Mouse (Mus musculus): Measurements from ENCODE around the gene Spsb2. TPM values are rescaled to one million over a fixed set of nuclear protein-coding genes. Genes with fewer than 3 reads are reported as not detected.
"Not testable (repeated sequence)": the region's sequence is repeated elsewhere in the genome, so short reads cannot be mapped to it uniquely, and the experiment has no call there.

Gene Spsb2
- polyA plus RNA-seq, 1 experiment from 2014 or later, result 4.7 TPM

DNA sequence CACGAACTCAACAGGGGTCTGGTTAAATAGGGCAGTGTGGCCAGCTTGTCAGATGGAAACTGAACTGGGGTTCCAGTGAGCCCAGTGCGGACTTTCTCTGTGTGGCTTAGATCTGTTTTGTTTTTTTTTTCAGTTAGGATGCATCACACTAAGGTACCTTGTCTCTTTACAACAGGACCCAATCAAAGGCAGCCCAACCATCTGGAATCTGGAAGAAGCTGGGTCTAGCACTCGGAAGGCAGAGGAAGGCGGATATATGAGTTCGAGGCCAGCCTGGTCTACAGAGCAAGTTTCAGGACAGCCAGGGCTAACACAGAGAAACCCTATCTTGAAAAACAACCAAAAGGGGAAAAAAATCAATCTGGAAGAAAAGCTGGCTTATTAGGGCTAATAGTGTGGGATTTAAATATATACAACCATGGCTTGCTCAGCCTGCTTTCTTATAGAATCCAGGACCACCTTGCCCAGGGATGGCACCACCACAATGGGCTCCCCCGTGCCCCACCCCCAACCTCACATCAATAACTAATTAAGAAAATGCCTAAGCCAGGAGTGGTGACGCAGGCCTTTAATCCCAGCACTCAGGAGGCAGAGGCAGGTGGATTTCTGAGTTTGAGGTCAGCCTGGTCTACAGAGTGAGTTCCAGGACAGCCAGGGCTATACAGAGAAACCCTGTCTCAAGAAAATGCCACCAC, 1.9 kb upstream of the Spsb2 start:
- H3K4me2 ChIP-seq (ENCODE audit: low read length), result peak overlapping the region; percentile 60
- ATAC-seq (no peak), DNase-seq (ENCODE audit: low spot score) (no peak)
- H3K4me3 ChIP-seq (ENCODE audit: low read depth, low read length), result no peak overlapping the region
- peak overlapping the region; percentile 31; the same call in 1 of the 2 replicates for H3K27ac ChIP-seq (ENCODE audit: low read depth, low read length)
- WGBS, result 69% methylated on average over 7 of the region's 7 CpGs
- H3K9ac ChIP-seq (ENCODE audit: low read length), result no peak overlapping the region
- H3K4me1 ChIP-seq (ENCODE audit: control insufficient read depth, insufficient read depth, low read length), result peaks cover 11% of the 10 kb centered on the region
- no peaks in the 10 kb centered on the region for H3K27me3 ChIP-seq (replicated peaks; ENCODE audit: control insufficient read depth, insufficient read depth, low read length)
- no peaks in the 10 kb centered on the region for H3K9me3 ChIP-seq (replicated peaks; ENCODE audit: control insufficient read depth, low read length)
- H3K36me3 ChIP-seq (ENCODE audit: control insufficient read depth, insufficient read depth, low read length), result peaks cover 10% of the 10 kb centered on the region

DNA sequence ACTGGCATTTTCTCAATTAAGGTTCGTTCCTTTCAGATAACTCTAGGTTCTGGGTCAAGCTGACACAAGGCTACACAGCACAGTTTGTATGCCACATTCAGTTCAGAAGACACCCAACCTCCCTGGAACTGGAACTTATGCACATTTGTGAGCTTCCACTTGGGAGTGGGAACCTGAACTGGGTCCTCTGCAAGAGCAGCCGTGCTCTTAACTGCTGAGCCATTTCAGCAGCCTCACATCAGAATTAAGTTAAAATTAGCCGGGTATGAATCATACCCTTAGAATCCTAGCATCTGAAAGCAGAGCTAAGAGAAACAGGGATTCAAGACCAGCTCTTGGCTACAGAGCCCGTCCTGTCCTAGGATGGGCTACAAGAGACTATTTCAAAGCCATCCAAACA, 1.1 kb upstream of the Spsb2 start:
- Histone ChIP-seq H3K9me3 (replicated peaks; ENCODE audit: control insufficient read depth, low read length) (no peaks in the 10 kb centered on the region), H3K27ac (ENCODE audit: low read depth, low read length) (no peak overlapping the region), H3K9ac (ENCODE audit: low read length) (no peak overlapping the region), H3K4me3 (ENCODE audit: low read depth, low read length) (no peak overlapping the region), H3K36me3 (ENCODE audit: control insufficient read depth, insufficient read depth, low read length) (peaks cover 18% of the 10 kb centered on the region), H3K4me2 (ENCODE audit: low read length) (no peak overlapping the region), H3K4me1 (ENCODE audit: control insufficient read depth, insufficient read depth, low read length) (peaks cover 11% of the 10 kb centered on the region), H3K27me3 (replicated peaks; ENCODE audit: control insufficient read depth, insufficient read depth, low read length) (no peaks in the 10 kb centered on the region)
- DNase-seq (ENCODE audit: low spot score) (no peak), ATAC-seq (no peak)
- 91% methylated on average over 4 of the region's 4 CpGs for WGBS

DNA sequence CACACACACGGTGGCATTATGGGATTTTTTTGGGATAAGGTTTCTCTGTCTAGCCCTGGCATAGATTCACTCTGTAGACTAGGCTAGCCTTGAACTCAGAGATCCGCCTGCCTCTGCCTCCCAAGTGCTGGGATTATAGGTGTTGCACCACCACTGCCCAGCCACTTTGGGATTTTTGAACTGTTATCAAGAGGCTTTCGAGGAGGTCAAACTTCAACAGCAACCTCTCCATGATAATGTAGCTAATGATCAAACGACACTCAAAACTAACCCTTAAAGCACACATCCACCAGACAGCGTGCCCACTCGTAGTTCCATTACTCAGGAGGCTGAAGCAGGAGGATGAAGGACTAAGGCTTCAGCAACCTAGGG, 489 bp upstream of the Spsb2 start:
- peaks cover 17% of the 10 kb centered on the region for H3K4me1 ChIP-seq (ENCODE audit: control insufficient read depth, insufficient read depth, low read length)
- DNase-seq (ENCODE audit: low spot score) (no peak), ATAC-seq (no peak)
- no peak overlapping the region for H3K9ac ChIP-seq (ENCODE audit: low read length)
- peaks cover 21% of the 10 kb centered on the region for H3K36me3 ChIP-seq (ENCODE audit: control insufficient read depth, insufficient read depth, low read length)
- H3K27me3 ChIP-seq (replicated peaks; ENCODE audit: control insufficient read depth, insufficient read depth, low read length), result no peaks in the 10 kb centered on the region
- H3K27ac ChIP-seq (ENCODE audit: low read depth, low read length), result no peak overlapping the region
- WGBS, result 88% methylated on average over 6 of the region's 6 CpGs
- H3K4me3 ChIP-seq (ENCODE audit: low read depth, low read length), result peak overlapping the region; percentile 42; the same call in 1 of the 2 replicates
- no peaks in the 10 kb centered on the region for H3K9me3 ChIP-seq (replicated peaks; ENCODE audit: control insufficient read depth, low read length)
- peak overlapping the region; percentile 95 for H3K4me2 ChIP-seq (ENCODE audit: low read length)

DNA sequence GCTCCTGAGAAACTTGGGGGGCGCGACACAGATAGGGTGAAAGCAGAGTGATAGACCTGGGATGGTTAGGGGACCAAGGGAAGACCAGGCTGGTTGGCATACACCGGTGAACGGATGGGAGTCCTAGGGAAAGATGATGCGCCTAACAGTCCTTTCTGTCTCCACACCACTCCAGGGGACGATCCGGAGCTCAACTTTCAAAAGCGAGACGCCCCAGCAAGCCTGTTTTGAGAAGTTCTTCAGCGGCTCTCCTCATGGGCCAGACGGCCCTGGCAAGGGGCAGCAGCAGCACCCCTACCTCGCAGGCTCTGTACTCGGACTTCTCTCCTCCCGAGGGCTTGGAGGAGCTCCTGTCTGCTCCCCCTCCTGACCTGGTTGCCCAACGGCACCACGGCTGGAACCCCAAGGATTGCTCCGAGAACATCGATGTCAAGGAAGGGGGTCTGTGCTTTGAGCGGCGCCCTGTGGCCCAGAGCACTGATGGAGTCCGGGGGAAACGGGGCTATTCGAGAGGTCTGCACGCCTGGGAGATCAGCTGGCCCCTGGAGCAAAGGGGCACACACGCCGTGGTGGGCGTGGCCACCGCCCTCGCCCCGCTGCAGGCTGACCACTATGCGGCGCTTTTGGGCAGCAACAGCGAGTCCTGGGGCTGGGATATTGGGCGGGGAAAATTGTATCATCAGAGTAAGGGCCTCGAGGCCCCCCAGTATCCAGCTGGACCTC, 752 bp downstream of the Spsb2 start:
- Histone ChIP-seq H3K36me3 (ENCODE audit: control insufficient read depth, insufficient read depth, low read length) (peaks cover 21% of the 10 kb centered on the region), H3K27me3 (replicated peaks; ENCODE audit: control insufficient read depth, insufficient read depth, low read length) (no peaks in the 10 kb centered on the region), H3K4me2 (ENCODE audit: low read length) (peak overlapping the region; percentile 95), H3K9me3 (replicated peaks; ENCODE audit: control insufficient read depth, low read length) (no peaks in the 10 kb centered on the region), H3K9ac (ENCODE audit: low read length) (peak overlapping the region; percentile 72), H3K4me3 (ENCODE audit: low read depth, low read length) (peak overlapping the region; percentile 42), H3K4me1 (ENCODE audit: control insufficient read depth, insufficient read depth, low read length) (peaks cover 19% of the 10 kb centered on the region), H3K27ac (ENCODE audit: low read depth, low read length) (peak overlapping the region; percentile 72)
- ATAC-seq (peak; percentile 23), DNase-seq (ENCODE audit: low spot score) (peak; percentile 77)
- WGBS, result under 1% methylated on average over 35 of the region's 35 CpGs

DNA sequence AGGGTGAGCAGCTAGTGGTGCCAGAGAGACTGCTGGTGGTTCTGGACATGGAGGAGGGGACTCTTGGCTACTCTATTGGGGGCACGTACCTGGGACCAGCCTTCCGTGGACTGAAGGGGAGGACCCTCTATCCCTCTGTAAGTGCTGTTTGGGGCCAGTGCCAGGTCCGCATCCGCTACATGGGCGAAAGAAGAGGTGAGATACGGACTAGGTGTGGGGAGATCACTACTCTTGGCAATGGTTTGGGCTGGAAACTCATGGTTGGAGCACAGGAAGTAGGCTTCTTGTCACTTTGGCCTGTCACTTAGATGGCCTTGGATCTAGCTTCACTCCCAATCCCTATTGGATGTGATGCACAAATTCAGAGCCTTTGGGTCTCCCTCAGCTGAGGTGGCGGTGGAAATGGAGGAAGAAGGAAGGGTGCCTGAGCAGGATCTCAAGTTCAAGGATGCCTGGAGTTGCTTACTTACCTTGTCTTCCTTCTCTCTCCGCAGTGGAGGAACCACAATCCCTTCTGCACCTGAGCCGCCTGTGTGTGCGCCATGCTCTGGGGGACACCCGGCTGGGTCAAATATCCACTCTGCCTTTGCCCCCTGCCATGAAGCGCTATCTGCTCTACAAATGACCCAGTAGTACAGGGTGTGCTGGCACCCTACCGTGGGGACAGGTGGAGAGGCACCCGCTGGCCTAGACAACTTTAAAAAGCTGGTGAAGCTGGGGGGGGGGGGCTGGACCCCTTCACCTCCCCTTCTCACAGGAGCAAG, 1.5 kb downstream of the Spsb2 start:
- H3K9ac ChIP-seq (ENCODE audit: low read length), result peak overlapping the region; percentile 72
- H3K4me3 ChIP-seq (ENCODE audit: low read depth, low read length), result peak overlapping the region; percentile 42
- H3K4me2 ChIP-seq (ENCODE audit: low read length), result peak overlapping the region; percentile 95
- ATAC-seq (no peak), DNase-seq (ENCODE audit: low spot score) (no peak)
- no peaks in the 10 kb centered on the region for H3K9me3 ChIP-seq (replicated peaks; ENCODE audit: control insufficient read depth, low read length)
- H3K36me3 ChIP-seq (ENCODE audit: control insufficient read depth, insufficient read depth, low read length), result peaks cover 23% of the 10 kb centered on the region
- H3K4me1 ChIP-seq (ENCODE audit: control insufficient read depth, insufficient read depth, low read length), result peaks cover 23% of the 10 kb centered on the region
- H3K27ac ChIP-seq (ENCODE audit: low read depth, low read length), result peak overlapping the region; percentile 39; the same call in 1 of the 2 replicates
- WGBS, result 34% methylated on average over 14 of the region's 14 CpGs
- no peaks in the 10 kb centered on the region for H3K27me3 ChIP-seq (replicated peaks; ENCODE audit: control insufficient read depth, insufficient read depth, low read length)

DNA sequence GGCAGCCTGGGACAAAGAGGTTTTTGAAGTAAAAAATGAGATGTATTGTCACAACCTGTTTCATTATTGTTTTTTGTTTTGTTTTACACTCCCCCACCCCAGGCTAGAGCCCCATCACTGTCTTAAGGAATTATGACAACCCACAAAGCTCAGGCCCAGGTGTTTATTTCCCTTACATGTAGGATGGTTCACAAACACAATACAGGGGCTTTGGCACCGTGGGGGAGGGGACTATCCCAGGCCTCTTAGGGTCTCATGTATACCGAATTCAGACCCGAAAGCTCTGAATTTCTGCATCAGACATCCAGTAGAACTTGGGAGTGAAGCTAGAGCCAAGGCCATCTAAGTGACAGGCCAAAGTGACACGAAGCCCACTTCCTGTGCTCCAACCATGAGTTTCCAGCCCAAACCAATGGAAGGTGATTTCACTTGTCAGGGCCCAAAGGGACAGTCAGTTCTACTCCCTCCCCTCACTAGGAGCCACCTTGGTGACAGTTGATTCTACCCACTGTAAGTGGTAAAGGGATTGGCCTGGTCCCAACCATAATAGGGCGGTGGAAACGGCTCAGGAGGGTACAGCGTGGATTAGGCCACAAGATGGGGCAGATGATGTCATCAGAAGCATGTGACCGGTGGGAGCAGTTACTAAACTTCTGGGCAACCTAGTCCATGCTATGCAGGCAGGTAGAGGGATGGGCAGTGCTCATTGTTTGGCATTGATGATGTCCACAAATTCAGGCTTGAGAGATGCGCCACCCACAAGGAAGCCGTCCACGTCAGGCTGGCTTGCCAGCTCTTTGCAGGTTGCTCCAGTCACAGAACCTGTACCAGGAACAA, 2.3 kb downstream of the Spsb2 start:
- ATAC-seq; DNase-seq (ENCODE audit: low spot score): not testable (repeated sequence)
- peaks cover 23% of the 10 kb centered on the region for H3K4me1 ChIP-seq (ENCODE audit: control insufficient read depth, insufficient read depth, low read length)

DNA sequence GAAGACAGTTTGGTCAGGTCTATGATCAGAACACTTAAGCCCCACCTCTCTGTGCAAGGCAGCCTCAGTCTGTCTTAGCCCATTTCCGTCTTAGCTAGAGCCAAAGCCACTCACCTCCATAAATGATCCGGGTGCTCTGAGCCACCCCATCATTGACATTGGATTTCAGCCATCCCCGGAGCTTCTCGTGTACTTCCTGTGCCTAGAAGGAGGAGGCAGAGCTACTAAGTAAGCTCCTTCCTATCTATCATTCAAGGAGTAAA, 2.9 kb downstream of the Spsb2 start:
- Histone ChIP-seq H3K27me3 (replicated peaks; ENCODE audit: control insufficient read depth, insufficient read depth, low read length) (no peaks in the 10 kb centered on the region), H3K4me1 (ENCODE audit: control insufficient read depth, insufficient read depth, low read length) (peaks cover 20% of the 10 kb centered on the region), H3K36me3 (ENCODE audit: control insufficient read depth, insufficient read depth, low read length) (peaks cover 34% of the 10 kb centered on the region), H3K27ac (ENCODE audit: low read depth, low read length) (no peak overlapping the region), H3K9ac (ENCODE audit: low read length) (no peak overlapping the region), H3K9me3 (replicated peaks; ENCODE audit: control insufficient read depth, low read length) (no peaks in the 10 kb centered on the region), H3K4me2 (ENCODE audit: low read length) (no peak overlapping the region), H3K4me3 (ENCODE audit: low read depth, low read length) (no peak overlapping the region)
- ATAC-seq (no peak), DNase-seq (ENCODE audit: low spot score) (no peak)
- WGBS, result 85% methylated on average over 4 of the region's 4 CpGs

More for the DNA sequence above, 2.3 kb downstream of the Spsb2 start:
- WGBS, result 79% methylated on average over 10 of the region's 11 CpGs
- not testable (repeated sequence) for H3K4me3 ChIP-seq (ENCODE audit: low read depth, low read length); H3K4me2 ChIP-seq (ENCODE audit: low read length); H3K9me3 ChIP-seq (replicated peaks; ENCODE audit: control insufficient read depth, low read length); H3K9ac ChIP-seq (ENCODE audit: low read length); H3K27ac ChIP-seq (ENCODE audit: low read depth, low read length); H3K27me3 ChIP-seq (replicated peaks; ENCODE audit: control insufficient read depth, insufficient read depth, low read length)
- peaks cover 29% of the 10 kb centered on the region for H3K36me3 ChIP-seq (ENCODE audit: control insufficient read depth, insufficient read depth, low read length)

DNA sequence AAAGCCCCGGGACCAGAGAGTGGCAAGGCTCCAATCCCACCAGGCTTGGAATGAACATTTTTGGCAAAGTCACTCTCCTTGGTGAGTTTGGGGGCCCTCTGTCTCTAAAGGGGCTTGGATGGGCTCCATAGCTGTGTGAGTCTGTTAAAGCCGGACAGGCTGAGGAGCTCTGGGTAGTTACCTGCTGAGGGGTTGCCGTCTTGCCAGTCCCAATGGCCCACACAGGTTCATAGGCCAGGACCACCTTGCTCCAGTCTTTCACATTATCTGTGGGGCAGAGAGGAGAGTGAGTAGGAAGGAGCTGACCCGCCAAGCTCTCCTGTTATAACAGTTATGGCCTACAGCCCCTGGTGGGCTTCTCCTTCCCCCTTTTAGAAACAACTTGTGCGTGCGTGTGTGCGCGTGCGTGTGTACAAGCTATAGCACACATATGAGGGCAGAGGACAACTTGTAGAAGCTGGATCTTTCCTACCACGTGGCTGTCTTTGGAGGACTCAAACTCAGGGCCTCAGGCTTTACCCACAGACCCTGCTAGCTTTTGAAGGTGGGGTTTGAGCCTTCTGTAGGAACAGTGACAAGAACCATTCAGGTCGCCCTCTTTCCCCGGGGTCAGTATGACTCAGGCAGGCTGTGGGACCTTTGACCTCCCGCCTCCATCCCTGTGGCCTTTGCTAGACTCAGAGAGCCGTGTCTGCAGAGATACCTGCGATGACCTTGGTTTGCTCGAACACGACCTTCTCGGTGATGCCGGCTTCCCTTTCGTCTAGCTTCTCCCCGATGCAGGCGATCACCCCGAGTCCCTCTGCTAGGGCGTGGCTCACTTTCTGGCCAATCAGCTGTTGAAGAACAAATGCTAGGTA, 3.5 kb downstream of the Spsb2 start:
- peak overlapping the region; percentile 60; the same call in 1 of the 2 replicates for H3K4me3 ChIP-seq (ENCODE audit: low read depth, low read length)
- ATAC-seq (no peak), DNase-seq (ENCODE audit: low spot score) (no peak)
- no peaks in the 10 kb centered on the region for H3K27me3 ChIP-seq (replicated peaks; ENCODE audit: control insufficient read depth, insufficient read depth, low read length)
- no peak overlapping the region for H3K27ac ChIP-seq (ENCODE audit: low read depth, low read length)
- H3K4me1 ChIP-seq (ENCODE audit: control insufficient read depth, insufficient read depth, low read length), result peaks cover 20% of the 10 kb centered on the region
- H3K4me2 ChIP-seq (ENCODE audit: low read length), result peak overlapping the region; percentile 80
- 87% methylated on average over 24 of the region's 24 CpGs for WGBS
- peaks cover 40% of the 10 kb centered on the region for H3K36me3 ChIP-seq (ENCODE audit: control insufficient read depth, insufficient read depth, low read length)
- H3K9me3 ChIP-seq (replicated peaks; ENCODE audit: control insufficient read depth, low read length), result no peaks in the 10 kb centered on the region
- peak overlapping the region; percentile 88 for H3K9ac ChIP-seq (ENCODE audit: low read length)

Data from forebrain, embryonic 14.5 days (tissue).